ENCODE assay signal across 23 mouse cellular contexts in the genomic region with DNA sequence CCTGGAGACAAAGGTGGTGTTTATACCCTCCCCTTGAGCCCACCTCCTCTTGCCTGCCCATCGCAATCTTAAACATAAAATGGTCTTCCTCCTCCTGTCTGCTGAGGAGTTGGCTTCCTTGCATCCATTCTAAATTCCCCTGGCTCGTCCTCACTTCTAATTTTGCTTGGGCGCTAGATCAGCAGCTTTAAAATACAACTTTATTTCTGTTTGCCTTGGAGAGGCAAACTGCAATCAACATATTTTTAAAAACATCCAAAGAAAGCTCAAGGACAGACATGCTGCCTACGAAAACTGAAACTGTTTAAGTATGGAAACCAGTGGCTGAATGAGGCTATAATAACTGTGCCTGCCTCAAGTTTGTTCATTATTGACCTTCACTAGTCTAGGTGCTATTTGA.
"Had no signal": no experiment of that assay in that cellular context is flagged by ENCODE, and none has a peak within 500 bp of the region (broad histone marks: within the 10 kb centered on the region; RNA-seq: fewer than 3 reads in every experiment).

No protein-coding gene starts in this region.

- H3K27me3 ChIP-seq: heart, embryonic 13.5 days; heart, embryonic 15.5 days; hindbrain, embryonic 12.5 days; intestine, embryonic 15.5 days; limb, embryonic 12.5 days; liver, embryonic 13.5 days had no signal

- DNase-seq: gastrocnemius, postnatal 14 days; gastrocnemius, postnatal 36 days; heart, adult 11 months; heart, adult 2 months; heart, postnatal 4 days; kidney, adult 18-20 months; kidney, adult 8-10 months; kidney, postnatal 10 days; kidney, postnatal 25 days; kidney, postnatal 4 days; liver; liver, embryonic 13.5 days had no signal

- H3K9me3 ChIP-seq: heart, embryonic 13.5 days; heart, embryonic 15.5 days; hindbrain, embryonic 10.5 days; hindbrain, embryonic 12.5 days; intestine, embryonic 15.5 days; limb, embryonic 10.5 days; limb, embryonic 12.5 days; liver, embryonic 13.5 days had no signal

- H3K4me1 ChIP-seq: heart, embryonic 13.5 days; heart, embryonic 15.5 days; hindbrain, embryonic 10.5 days; hindbrain, embryonic 12.5 days; intestine, embryonic 15.5 days; limb, embryonic 10.5 days; limb, embryonic 12.5 days; liver, embryonic 13.5 days had no signal

- H3K4me3 ChIP-seq: heart, adult 2 months; heart, embryonic 13.5 days; heart, embryonic 15.5 days; hindbrain, embryonic 10.5 days; hindbrain, embryonic 12.5 days; intestine, embryonic 15.5 days; layer of hippocampus, adult 2 months; limb, embryonic 10.5 days; limb, embryonic 12.5 days; liver, embryonic 13.5 days had no signal

- H3K9ac ChIP-seq: heart, embryonic 13.5 days; heart, embryonic 15.5 days; hindbrain, embryonic 12.5 days; hindbrain, embryonic 14.5 days; intestine, embryonic 15.5 days; limb, embryonic 12.5 days; liver, embryonic 13.5 days had no signal

- H3K4me2 ChIP-seq: heart, embryonic 11.5 days; heart, embryonic 13.5 days; heart, embryonic 15.5 days; hindbrain, embryonic 12.5 days; hindbrain, embryonic 14.5 days; intestine, embryonic 15.5 days; limb, embryonic 12.5 days; liver, embryonic 11.5 days; liver, embryonic 13.5 days had no signal

- H3K36me3 ChIP-seq: heart, embryonic 13.5 days; heart, embryonic 15.5 days; intestine, embryonic 15.5 days; liver, embryonic 13.5 days had no signal

- H3K27ac ChIP-seq: heart, adult 2 months; heart, embryonic 13.5 days; heart, embryonic 15.5 days; hindbrain, embryonic 10.5 days; hindbrain, embryonic 12.5 days; hindbrain, embryonic 14.5 days; intestine, embryonic 15.5 days; layer of hippocampus, adult 2 months; limb, embryonic 10.5 days; limb, embryonic 12.5 days; liver, embryonic 13.5 days had no signal
